Mouse (Mus musculus): Measurements from ENCODE around the gene Olfr1414.
"Not testable (repeated sequence)": the region's sequence is repeated elsewhere in the genome, so short reads cannot be mapped to it uniquely, and the experiment has no call there.

Gene Olfr1414

GRCm38 (mm10) chr1:92518561-92518960, at the start of gene Olfr1414:
TSS of gene Olfr1414 (minus strand) at chr1:92518661.
- DNase-seq, result no peak

- DNase-seq, result no peak
Measured at GRCm38 (mm10) chr1:92545929-92546328, 27.5 kb upstream of the Olfr1414 start.

- no peak for DNase-seq
Measured at GRCm38 (mm10) chr1:92539071-92539470, 20.6 kb upstream of the Olfr1414 start.

- DNase-seq, result no peak
Measured at GRCm38 (mm10) chr1:92536972-92537371, 18.5 kb upstream of the Olfr1414 start.

GRCm38 (mm10) chr1:92523764-92524163, 5.3 kb upstream of the Olfr1414 start:
- DNase-seq, result no peak

- DNase-seq, result peak; percentile 36
Measured at GRCm38 (mm10) chr1:92521376-92521775, 2.9 kb upstream of the Olfr1414 start.

GRCm38 (mm10) chr1:92519046-92519445, 585 bp upstream of the Olfr1414 start:
- DNase-seq, result no peak

- no peak for DNase-seq
Measured at GRCm38 (mm10) chr1:92515390-92515789, 3.1 kb downstream of the Olfr1414 start.

- DNase-seq, result not testable (repeated sequence)
Measured at GRCm38 (mm10) chr1:92511646-92512045, 6.8 kb downstream of the Olfr1414 start.

GRCm38 (mm10) chr1:92496001-92496400, 22.5 kb downstream of the Olfr1414 start, which contains the start of gene Olfr1415:
TSS of gene Olfr1415 (minus strand) at chr1:92496101.
- DNase-seq, result no peak

GRCm38 (mm10) chr1:92485013-92485412, 33.4 kb downstream of the Olfr1414 start, which contains the start of gene Olfr1416:
TSS of gene Olfr1416 (minus strand) at chr1:92485113.
- DNase-seq, result no peak

GRCm38 (mm10) chr1:92474066-92474578, 44.3 kb downstream of the Olfr1414 start:
- DNase-seq, result no peak

GRCm38 (mm10) chr1:92473165-92474041, 45.1 kb downstream of the Olfr1414 start, which contains the start of gene Ndufa10:
TSS of gene Ndufa10 (minus strand) at chr1:92473860.
- peak; percentile 91 for DNase-seq

- DNase-seq, result no peak
Measured at GRCm38 (mm10) chr1:92468891-92469290, 49.6 kb downstream of the Olfr1414 start.

- DNase-seq, result no peak
Measured at GRCm38 (mm10) chr1:92458416-92458815, 60.0 kb downstream of the Olfr1414 start.

- peak; percentile 65 for DNase-seq
Measured at GRCm38 (mm10) chr1:92457758-92458157, 60.7 kb downstream of the Olfr1414 start.

Measured in cerebellum, adult 11-12 months (tissue).